Mouse (Mus musculus): ENCODE measurements at regions not wholly inside any gene's neighbourhood (a gene's known extent, or its start where the extent isn't known, plus 50 kb on each side); places are given as distances from the start of the nearest gene placed in this dataset.

DNA sequence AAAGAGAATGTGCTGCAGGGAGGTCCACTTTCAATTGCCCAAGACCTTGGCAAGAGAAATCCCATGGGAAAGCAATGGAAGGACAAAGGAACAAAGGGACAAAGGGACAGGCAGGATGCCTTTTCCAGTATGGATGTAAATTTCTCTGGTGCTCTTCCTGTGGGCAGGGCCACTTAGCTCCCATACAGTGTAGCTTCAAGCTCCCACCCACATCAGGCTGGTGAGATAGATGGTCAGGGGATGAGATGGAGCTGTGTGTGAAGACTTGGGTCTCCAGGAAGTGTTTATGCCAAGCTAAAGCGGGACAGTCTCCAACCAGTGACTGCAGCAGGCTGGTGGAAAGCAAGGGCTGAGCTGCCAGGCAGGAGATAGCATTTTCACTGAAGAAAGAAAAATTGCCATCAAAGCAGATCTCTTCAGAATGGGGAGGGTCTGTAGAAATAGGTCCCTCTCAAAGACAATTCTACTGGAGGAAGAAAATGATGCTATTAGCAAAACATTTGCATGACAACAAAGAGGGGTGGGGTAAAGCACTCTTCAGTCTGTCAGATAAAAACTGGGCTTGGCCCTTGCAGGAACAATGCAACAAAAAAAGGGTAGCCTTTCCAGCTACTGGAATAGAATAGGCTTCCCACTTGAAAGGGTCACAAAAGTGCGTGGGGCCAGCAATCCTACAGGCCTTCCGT lies 53.3 kb upstream of the Elk3 start:
- TF ChIP-seq CTCF (conservative IDR thresholded peaks at IDR 0.05; ENCODE audit: low read length) (no peak), POU5F1 (IDR thresholded peaks at IDR 0.05; ENCODE audit: borderline replicate concordance, low read length) (peak; percentile 73; the same call in 1 of the 2 replicates), NANOG (IDR thresholded peaks at IDR 0.05; ENCODE audit: borderline replicate concordance, low read length) (no peak; the same call in 1 of the 2 replicates)
